Mouse (Mus musculus) liver, adult 2 months (tissue): ENCODE measurements around the gene Kif6. TPM values are rescaled to one million over a fixed set of nuclear protein-coding genes. Genes with fewer than 3 reads are reported as not detected.
A peak's percentile ranks its signal among the peaks of the same experiment; 100 is the strongest.

ENCODE experiments used
- DNase-seq: peaks from one replicate; pipeline ENCODE4 v3.0.0-alpha.2; 2011; ENCODE audit warnings: low read depth, low spot score; ENCODE audit errors: extremely low read depth
- H3K27ac ChIP-seq: fragments of 200-500 bp; replicated peaks from 2 replicates; pipeline ENCODE4 v1.5.1; 2012; ENCODE audit warnings: low read depth, mild to moderate bottlenecking, control low read depth, inconsistent platforms, low read length; ENCODE audit not compliant: insufficient read depth
- H3K27me3 ChIP-seq: fragments of 200-500 bp; 2 replicates; pipeline ENCODE4 v1.6.1; 2012; ENCODE audit warnings: mild to moderate bottlenecking, moderate library complexity, low read length, inconsistent platforms; ENCODE audit not compliant: control insufficient read depth, insufficient read depth
- H3K36me3 ChIP-seq: fragments of 200-500 bp; 2 replicates; pipeline ENCODE4 v1.6.1; 2012; ENCODE audit warnings: low read length, inconsistent platforms; ENCODE audit not compliant: control insufficient read depth, insufficient read depth
- H3K4me1 ChIP-seq: fragments of 200-500 bp; 2 replicates; pipeline ENCODE4 v1.6.1; 2011; ENCODE audit warnings: low read length; ENCODE audit not compliant: control insufficient read depth, insufficient read depth
- H3K4me3 ChIP-seq: fragments of 200-500 bp; 2 replicates; pipeline ENCODE4 v1.5.1; 2011; ENCODE audit warnings: low read depth, mild to moderate bottlenecking, control low read depth, low read length, moderate library complexity; ENCODE audit not compliant: insufficient read depth
- H3K79me2 ChIP-seq: fragments of 200-500 bp; 2 replicates; pipeline ENCODE4 v1.6.1; 2012; ENCODE audit warnings: inconsistent platforms, mild to moderate bottlenecking, low read length, moderate library complexity; ENCODE audit not compliant: control insufficient read depth, insufficient read depth
- H3K9ac ChIP-seq: fragments of 200-500 bp; 2 replicates; pipeline ENCODE4 v1.6.1; 2012; ENCODE audit warnings: low read depth, mild to moderate bottlenecking, control low read depth, inconsistent platforms, low read length
- CTCF ChIP-seq: fragments of 200-500 bp; IDR thresholded peaks from 2 replicates; pipeline ENCODE4 v1.5.1; 2011; ENCODE audit warnings: low read depth, low read length, control low read depth
- POLR2A ChIP-seq: fragments of 200-500 bp; IDR thresholded peaks from 2 replicates; pipeline ENCODE4 v1.6.1; 2011; ENCODE audit warnings: low read length, control low read depth; ENCODE audit not compliant: insufficient read depth; ENCODE audit errors: extremely low read depth
- WGBS: fragments of 180-500 bp; shearing (Covaris S2); methylation state at CpG from one replicate; pipeline ENCODE4 v1.1.7; 2018; 5-methylcytosine and 5-hydroxymethylcytosine counted together
- polyA plus RNA-seq: library from polyadenylated mRNA; depleted of rRNA; stranded (reverse); fragments of >200 nt; gene quantifications from 2 replicates; pipeline ENCODE4 v1.2.3, GENCODE M21; 2012; rRNA removed
- total RNA-seq: library from RNA; depleted of rRNA; stranded (reverse); fragments of >200 nt; gene quantifications from 2 replicates; pipeline ENCODE4 v1.2.3, GENCODE M21; 2014; rRNA removed

Gene Kif6
- total and polyA plus RNA-seq, 2 experiments: not detected

- H3K4me3 ChIP-seq: no peak overlapping the region
- WGBS: 54% methylated on average over 6 of the region's 6 CpGs
- peak; percentile 22 for DNase-seq
- no peaks in the 10 kb centered on the region for H3K36me3 ChIP-seq
- H3K27ac ChIP-seq: no peak overlapping the region
- H3K4me1 ChIP-seq: no peaks in the 10 kb centered on the region
- TF ChIP-seq POLR2A: no peak
- TF ChIP-seq CTCF: peak; percentile 78
- H3K79me2 ChIP-seq: no peaks in the 10 kb centered on the region
- H3K27me3 ChIP-seq: no peaks in the 10 kb centered on the region
- no peak overlapping the region for H3K9ac ChIP-seq
These were observed 327.7 kb downstream of the Kif6 start for GRCm38 (mm10) chr17:49942674-49943073.

GRCm38 (mm10) chr17:49951491-49951855, 336.5 kb downstream of the Kif6 start:
- H3K4me3 ChIP-seq: no peak overlapping the region
- DNase-seq: peak; percentile 39
- H3K36me3 ChIP-seq: no peaks in the 10 kb centered on the region
- H3K9ac ChIP-seq: no peak overlapping the region
- TF ChIP-seq POLR2A (no peak), CTCF (peak; percentile 39)
- H3K27me3 ChIP-seq: no peaks in the 10 kb centered on the region; the same call in 1 of the 2 replicates
- H3K4me1 ChIP-seq: no peaks in the 10 kb centered on the region
- H3K79me2 ChIP-seq: no peaks in the 10 kb centered on the region
- 4% methylated on average over 7 of the region's 7 CpGs for WGBS
- H3K27ac ChIP-seq: no peak overlapping the region

GRCm38 (mm10) chr17:49951856-49952607, 337.1 kb downstream of the Kif6 start:
- no peaks in the 10 kb centered on the region; the same call in 1 of the 2 replicates for H3K27me3 ChIP-seq
- H3K79me2 ChIP-seq: no peaks in the 10 kb centered on the region
- H3K9ac ChIP-seq: no peak overlapping the region
- no peak overlapping the region for H3K4me3 ChIP-seq
- 38% methylated on average over 22 of the region's 22 CpGs for WGBS
- no peaks in the 10 kb centered on the region for H3K36me3 ChIP-seq
- DNase-seq: no peak
- TF ChIP-seq CTCF (no peak), POLR2A (no peak)
- no peak overlapping the region for H3K27ac ChIP-seq
- H3K4me1 ChIP-seq: no peaks in the 10 kb centered on the region

- Histone ChIP-seq H3K27me3 (no peaks in the 10 kb centered on the region), H3K79me2 (no peaks in the 10 kb centered on the region), H3K36me3 (no peaks in the 10 kb centered on the region), H3K4me3 (no peak overlapping the region), H3K4me1 (no peaks in the 10 kb centered on the region), H3K27ac (no peak overlapping the region), H3K9ac (no peak overlapping the region)
- TF ChIP-seq CTCF: no peak
- TF ChIP-seq POLR2A: no peak
- DNase-seq: no peak
These were observed 344.1 kb downstream of the Kif6 start for GRCm38 (mm10) chr17:49959021-49959420.

Other genes starting within 250 kb of the Kif6 start
- gene Mocs1, start 186.8 kb upstream of the Kif6 start, total RNA-seq: 46.1 and 50.6 TPM in 2 replicates
- gene Mocs1, start 186.8 kb upstream of the Kif6 start, polyA plus RNA-seq: 124 and 125 TPM in 2 replicates
- gene Daam2, start 50.8 kb upstream of the Kif6 start, total RNA-seq: 1.0 and 1.4 TPM in 2 replicates
- 0.92 and 1.0 TPM in 2 replicates for gene Daam2, start 50.8 kb upstream of the Kif6 start, polyA plus RNA-seq